In genomic region chr2:173622173-173622601, GRCm38 (mm10) we compare ENCODE assay signal across 13 mouse cellular contexts. TPM values are rescaled to one million over a fixed set of nuclear protein-coding genes. Genes with fewer than 3 reads are reported as not detected.
DNase-seq lines count a peak whose midpoint lies in the region; ATAC-seq and TF ChIP-seq lines count a peak whose summit lies in the region.
"Had no signal": no experiment of that assay in that cellular context is flagged by ENCODE, and none has a peak within 500 bp of the region (broad histone marks: within the 10 kb centered on the region; RNA-seq: fewer than 3 reads in every experiment).

No protein-coding gene starts in this region.

- no peak overlapping the region for H3K9ac ChIP-seq in neural tube, embryonic 13.5 days
- H3K9ac ChIP-seq in neural tube, embryonic 15.5 days (replicated peaks), result no peak overlapping the region
- H3K9ac ChIP-seq in intestine, postnatal 0 days (ENCODE audit: low read depth, low read length), result no peak overlapping the region
- H3K9ac ChIP-seq: forebrain, embryonic 13.5 days had no signal

- H3K27ac ChIP-seq in neural tube, embryonic 13.5 days (replicated peaks), result peak overlapping the region; percentile 38; the same call in 1 of the 2 replicates
- H3K27ac ChIP-seq in neural tube, embryonic 15.5 days (replicated peaks), result no peak overlapping the region
- H3K27ac ChIP-seq in intestine, postnatal 0 days (ENCODE audit: low read depth, low read length), result no peak overlapping the region
- no peak overlapping the region for H3K27ac ChIP-seq in layer of hippocampus, adult 2 months
- H3K27ac ChIP-seq: forebrain, embryonic 13.5 days had no signal

- H3K36me3 ChIP-seq in neural tube, embryonic 13.5 days, result no peaks in the 10 kb centered on the region
- no peaks in the 10 kb centered on the region for H3K36me3 ChIP-seq in neural tube, embryonic 15.5 days
- H3K36me3 ChIP-seq in intestine, postnatal 0 days (ENCODE audit: control insufficient read depth, insufficient read depth), result no peaks in the 10 kb centered on the region

- H3K4me2 ChIP-seq in neural tube, embryonic 13.5 days, result no peak overlapping the region
- H3K4me2 ChIP-seq in neural tube, embryonic 15.5 days, result no peak overlapping the region
- no peak overlapping the region for H3K4me2 ChIP-seq in intestine, postnatal 0 days (replicated peaks; ENCODE audit: low read depth)
- H3K4me2 ChIP-seq: forebrain, embryonic 13.5 days had no signal

- peaks cover 16% of the 10 kb centered on the region for H3K4me1 ChIP-seq in neural tube, embryonic 13.5 days (replicated peaks)
- H3K4me1 ChIP-seq in neural tube, embryonic 15.5 days, result peaks cover 8% of the 10 kb centered on the region; the same call in 1 of the 2 replicates
- no peaks in the 10 kb centered on the region for H3K4me1 ChIP-seq in intestine, postnatal 0 days (replicated peaks; ENCODE audit: control insufficient read depth, insufficient read depth, low read length)
- H3K4me1 ChIP-seq: forebrain, embryonic 13.5 days had no signal

- H3K9me3 ChIP-seq in neural tube, embryonic 13.5 days, result peaks cover 1% of the 10 kb centered on the region; the same call in 1 of the 2 replicates
- H3K9me3 ChIP-seq in neural tube, embryonic 15.5 days (replicated peaks), result no peaks in the 10 kb centered on the region
- no peaks in the 10 kb centered on the region for H3K9me3 ChIP-seq in intestine, postnatal 0 days (ENCODE audit: control insufficient read depth)
- H3K9me3 ChIP-seq: forebrain, embryonic 13.5 days had no signal

- intact Hi-C loops in heart, postnatal 14 days (cut with DNase I), result no loop called here

- H3K27me3 ChIP-seq in neural tube, embryonic 13.5 days, result no peaks in the 10 kb centered on the region
- H3K27me3 ChIP-seq in neural tube, embryonic 15.5 days (replicated peaks), result no peaks in the 10 kb centered on the region
- no peaks in the 10 kb centered on the region for H3K27me3 ChIP-seq in intestine, postnatal 0 days (replicated peaks; ENCODE audit: control insufficient read depth, insufficient read depth, low read length)
- H3K27me3 ChIP-seq: forebrain, embryonic 13.5 days had no signal

- DNase-seq in cerebellum, adult 11 months, result peak; percentile 7
- no peak for DNase-seq in cerebellum, postnatal 36 days
- peak; percentile 45 to 57 for DNase-seq in heart, postnatal 14 days
- DNase-seq in skeletal muscle tissue, adult 2 months (ENCODE audit: low read depth, low spot score), result peak; percentile 57
- DNase-seq in layer of hippocampus, adult 2 months (ENCODE audit: low spot score in 2 of 2), result no peak
- DNase-seq: B cell, adult 2 months; layer of hippocampus, postnatal 36 days had no signal

- WGBS in neural tube, embryonic 13.5 days, result 36% methylated on average over 7 of the region's 7 CpGs
- 34% methylated on average over 7 of the region's 7 CpGs for WGBS in neural tube, embryonic 15.5 days
- WGBS in intestine, postnatal 0 days, result 72% methylated on average over 7 of the region's 7 CpGs

- no peak for ATAC-seq in neural tube, embryonic 13.5 days (ENCODE audit: low read depth)
- no peak for ATAC-seq in neural tube, embryonic 15.5 days (ENCODE audit: low FRiP score)
- no peak for ATAC-seq in intestine, postnatal 0 days
- ATAC-seq: forebrain, embryonic 13.5 days had no signal

- H3K4me3 ChIP-seq in neural tube, embryonic 13.5 days, result no peak overlapping the region
- H3K4me3 ChIP-seq in neural tube, embryonic 15.5 days (replicated peaks), result no peak overlapping the region
- H3K4me3 ChIP-seq in intestine, postnatal 0 days (ENCODE audit: low read depth, low read length), result no peak overlapping the region
- no peak overlapping the region for H3K4me3 ChIP-seq in layer of hippocampus, adult 2 months
- H3K4me3 ChIP-seq: forebrain, embryonic 13.5 days had no signal

- no peak for TF ChIP-seq CTCF in intestine, postnatal 0 days (IDR thresholded peaks at IDR 0.05; ENCODE audit: low read depth)
- TF ChIP-seq CTCF in layer of hippocampus, adult 2 months (conservative IDR thresholded peaks at IDR 0.05), result no peak

RNA-seq across cellular contexts. Expression of gene Rab22a, which starts 37.4 kb away (rescaled TPM):
- polyA plus RNA-seq in neural tube, embryonic 13.5 days (2015; fragmentation: Nextera tagmentation; extraction: Ambion mirVana), result 35.2 and 36.4 TPM in 2 replicates
- 30.9 and 32.7 TPM in 2 replicates for polyA plus RNA-seq in neural tube, embryonic 15.5 days (2015; fragmentation: Nextera tagmentation; extraction: Ambion mirVana)
- total RNA-seq in heart, postnatal 14 days (2021), result 10 to 100 TPM; 30.1 to 30.2 TPM
- polyA plus RNA-seq in intestine, postnatal 0 days (2015; fragmentation: Nextera tagmentation; extraction: Ambion mirVana), result 42.0 and 42.1 TPM in 2 replicates
- 10 to 100 TPM; 23.9 to 28.3 TPM for total RNA-seq in layer of hippocampus, adult 2 months (2021)

RNA-seq across cellular contexts. Expression of gene Ankrd60, which starts 44.0 kb away (rescaled TPM):
- polyA plus RNA-seq in neural tube, embryonic 13.5 days (2015; fragmentation: Nextera tagmentation; extraction: Ambion mirVana), result not detected in 2 replicates
- polyA plus RNA-seq in neural tube, embryonic 15.5 days (2015; fragmentation: Nextera tagmentation; extraction: Ambion mirVana), result not detected in 2 replicates
- not detected for total RNA-seq in heart, postnatal 14 days (2021)
- not detected in 2 replicates for polyA plus RNA-seq in intestine, postnatal 0 days (2015; fragmentation: Nextera tagmentation; extraction: Ambion mirVana)
- not detected for total RNA-seq in layer of hippocampus, adult 2 months (2021)
- total RNA-seq: layer of hippocampus, postnatal 36 days; megakaryocyte progenitor cell, adult 5-6 weeks had no signal
- polyA plus RNA-seq: forebrain, embryonic 13.5 days; intestine, embryonic 14.5 days had no signal

Comparison
In these comparisons a context has a peak if more than half of its experiments do, and no peak if none do; other contexts are left out.
1. DNase-seq: peak in cerebellum, adult 11 months (single experiment), heart, postnatal 14 days (2 of 2) and skeletal muscle tissue, adult 2 months (single experiment); none in cerebellum, postnatal 36 days (0 of 2) and layer of hippocampus, adult 2 months (0 of 2).